Mouse (Mus musculus) yolk sac, embryonic 10.5 days (tissue): ENCODE measurements around the gene Fnbp1.
"Not testable (repeated sequence)": the region's sequence is repeated elsewhere in the genome, so short reads cannot be mapped to it uniquely, and the experiment has no call there.

Experiments used
- DNase-seq: peaks from one replicate; pipeline ENCODE4 v3.0.0-alpha.2; 2017; ENCODE audit warnings: low spot score

Fnbp1 gene

GRCm38 (mm10) chr2:31141867-31142454 lies at the start of gene Fnbp1:
Gene Fnbp1, minus strand, starts transcription at chr2:31142008.
- DNase-seq = peak; percentile 90

- DNase-seq = no peak
These were observed 47.8 kb upstream of the Fnbp1 start for GRCm38 (mm10) chr2:31189654-31190053.

GRCm38 (mm10) chr2:31188691-31189090 lies 46.9 kb upstream of the Fnbp1 start:
- no peak for DNase-seq

- no peak for DNase-seq
These were observed 42.0 kb upstream of the Fnbp1 start for GRCm38 (mm10) chr2:31183830-31184229.

GRCm38 (mm10) chr2:31182786-31183330 lies 41.0 kb upstream of the Fnbp1 start:
- no peak for DNase-seq

GRCm38 (mm10) chr2:31180081-31180551 lies 38.3 kb upstream of the Fnbp1 start:
- DNase-seq = no peak

- no peak for DNase-seq
These were observed 37.7 kb upstream of the Fnbp1 start for GRCm38 (mm10) chr2:31179471-31179870.

- DNase-seq = not testable (repeated sequence)
These were observed 36.8 kb upstream of the Fnbp1 start for GRCm38 (mm10) chr2:31178593-31178992.

GRCm38 (mm10) chr2:31173290-31173689 lies 31.5 kb upstream of the Fnbp1 start:
- no peak for DNase-seq

- DNase-seq = no peak
These were observed 30.7 kb upstream of the Fnbp1 start for GRCm38 (mm10) chr2:31172536-31172935.

GRCm38 (mm10) chr2:31172001-31172400 lies 30.2 kb upstream of the Fnbp1 start:
- peak; percentile 26 for DNase-seq

GRCm38 (mm10) chr2:31170164-31170563 lies 28.4 kb upstream of the Fnbp1 start:
- DNase-seq = no peak

GRCm38 (mm10) chr2:31169001-31169400 lies 27.2 kb upstream of the Fnbp1 start:
- DNase-seq = no peak

GRCm38 (mm10) chr2:31167571-31167970 lies 25.8 kb upstream of the Fnbp1 start:
- DNase-seq = not testable (repeated sequence)

GRCm38 (mm10) chr2:31165529-31165928 lies 23.7 kb upstream of the Fnbp1 start:
- no peak for DNase-seq

- DNase-seq = no peak
These were observed 23.1 kb upstream of the Fnbp1 start for GRCm38 (mm10) chr2:31164841-31165455.

GRCm38 (mm10) chr2:31163361-31164118 lies 21.7 kb upstream of the Fnbp1 start:
- DNase-seq = no peak

GRCm38 (mm10) chr2:31161620-31162019 lies 19.8 kb upstream of the Fnbp1 start:
- no peak for DNase-seq

- DNase-seq = peak; percentile 58
These were observed 18.5 kb upstream of the Fnbp1 start for GRCm38 (mm10) chr2:31160147-31160920.

- no peak for DNase-seq
These were observed 15.0 kb upstream of the Fnbp1 start for GRCm38 (mm10) chr2:31156846-31157245.

- DNase-seq = peak; percentile 90
These were observed 10.3 kb upstream of the Fnbp1 start, which contains the start of gene Gpr107 for GRCm38 (mm10) chr2:31151892-31152812. Gene Gpr107, plus strand, starts transcription at chr2:31152316.
